Mouse (Mus musculus): ENCODE measurements around the gene Snrpa.

DNA sequence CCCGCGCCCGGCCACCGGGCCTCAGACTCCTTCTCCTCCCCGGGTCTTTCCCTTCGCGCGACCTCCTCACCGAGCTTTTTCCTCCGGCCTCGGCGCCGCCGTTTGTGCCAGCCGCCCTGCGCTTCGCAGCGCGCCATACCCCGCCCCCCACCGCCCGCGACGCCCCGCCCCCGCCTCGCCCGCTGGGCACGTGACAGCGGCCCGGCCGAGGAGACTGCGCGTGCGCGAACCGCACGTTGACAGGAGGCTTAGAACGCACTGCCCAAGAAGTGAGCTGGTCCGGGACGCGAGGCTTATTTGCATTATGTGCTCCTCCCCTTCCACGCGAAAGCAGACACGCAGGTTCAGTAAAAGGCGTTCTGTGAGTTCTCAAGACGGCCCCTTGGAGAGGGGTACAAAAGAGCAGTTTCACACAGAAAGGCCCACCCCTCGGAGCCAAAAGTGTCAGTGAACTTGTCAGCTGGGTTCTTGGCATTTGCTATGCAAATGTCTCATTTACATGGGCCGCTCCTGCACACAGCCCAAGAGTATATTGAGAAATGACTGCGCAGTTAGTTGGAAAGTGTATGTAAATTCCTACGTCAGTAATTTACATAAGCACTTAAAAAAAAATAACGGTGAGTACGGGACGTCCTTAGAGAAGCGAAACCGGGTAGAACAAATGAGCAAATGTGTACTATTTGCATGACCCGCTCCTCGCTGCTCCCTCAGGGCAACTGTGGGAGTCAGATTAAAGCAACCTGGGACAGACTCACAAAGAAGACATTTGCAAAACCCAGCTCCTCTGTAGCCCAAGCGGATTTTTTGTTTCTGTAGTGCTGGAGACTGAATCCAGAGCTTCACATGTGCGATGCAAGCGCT is 29.2 kb downstream of the Snrpa start, which contains the start of gene Egln2:
- no peak for TF ChIP-seq GATA1 (IDR thresholded peaks at IDR 0.05; ENCODE audit: borderline replicate concordance, low read length)
- no peak for TF ChIP-seq FLI1 (IDR thresholded peaks at IDR 0.05; ENCODE audit: low read length)
